Comparison of ENCODE assay signal across 9 mouse cellular contexts in the genomic region with DNA sequence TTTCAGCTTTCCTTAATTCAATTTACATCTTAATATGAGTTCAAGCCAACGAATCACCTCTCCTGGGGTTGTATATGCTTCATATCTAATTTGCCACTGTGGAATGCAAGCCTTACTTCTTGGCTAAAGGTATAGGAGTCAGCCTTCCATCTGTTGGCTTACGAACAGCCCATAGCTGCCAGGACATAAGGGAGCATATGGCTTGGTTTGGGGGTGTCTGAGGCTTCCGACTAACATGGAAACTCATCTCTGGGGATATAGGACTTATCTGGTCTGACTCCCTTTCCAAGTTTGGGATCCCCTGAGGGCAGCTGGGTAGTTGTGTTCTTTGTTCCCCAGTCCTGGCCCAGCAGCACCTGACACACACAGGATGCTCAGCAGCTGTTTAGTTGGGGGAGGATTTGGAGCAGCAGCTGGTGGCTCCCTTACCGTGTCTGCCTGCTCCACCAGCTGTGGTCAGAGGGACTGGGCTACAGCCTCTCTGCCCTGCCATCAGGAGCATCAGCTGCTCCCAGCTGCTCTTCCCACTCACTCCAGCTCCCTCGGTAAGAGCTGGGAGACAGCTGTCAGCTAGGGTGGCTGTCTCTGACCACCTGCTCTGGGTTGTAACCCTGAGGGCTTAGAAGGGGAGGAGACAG. TPM values are rescaled to one million over a fixed set of nuclear protein-coding genes. Genes with fewer than 3 reads are reported as not detected.
DNase-seq lines count a peak whose midpoint lies in the region; ATAC-seq lines count a peak whose summit lies in the region.
"Had no signal": no experiment of that assay in that cellular context is flagged by ENCODE, and none has a peak within 500 bp of the region (broad histone marks: within the 10 kb centered on the region; RNA-seq: fewer than 3 reads in every experiment).

No protein-coding gene starts in this region.

- no peaks in the 10 kb centered on the region for H3K9me3 ChIP-seq in forebrain, embryonic 14.5 days (replicated peaks; ENCODE audit: control insufficient read depth, low read length)
- no peaks in the 10 kb centered on the region for H3K9me3 ChIP-seq in limb, embryonic 15.5 days

- H3K4me3 ChIP-seq in forebrain, embryonic 14.5 days (ENCODE audit: low read depth, low read length), result no peak overlapping the region
- H3K4me3 ChIP-seq in limb, embryonic 15.5 days, result no peak overlapping the region
- H3K4me3 ChIP-seq: gastrocnemius, adult 2 months had no signal

- H3K36me3 ChIP-seq in forebrain, embryonic 14.5 days (ENCODE audit: control insufficient read depth, insufficient read depth, low read length), result no peaks in the 10 kb centered on the region
- peaks cover 3% of the 10 kb centered on the region; the same call in 1 of the 2 replicates for H3K36me3 ChIP-seq in limb, embryonic 15.5 days

- 63% methylated on average over 5 of the region's 5 CpGs for WGBS in forebrain, embryonic 14.5 days
- WGBS in limb, embryonic 15.5 days, result 46% methylated on average over 5 of the region's 5 CpGs

- H3K27me3 ChIP-seq in forebrain, embryonic 14.5 days (replicated peaks; ENCODE audit: control insufficient read depth, insufficient read depth, low read length), result no peaks in the 10 kb centered on the region
- no peaks in the 10 kb centered on the region for H3K27me3 ChIP-seq in limb, embryonic 15.5 days

- peak; percentile 98 for DNase-seq in heart, adult 11 months
- DNase-seq in heart, postnatal 36 days, result no peak
- peak; percentile 15 for DNase-seq in 3T3-L1 (ENCODE audit: low read depth, low spot score)
- peak; percentile 56 for DNase-seq in forebrain, embryonic 14.5 days (ENCODE audit: low spot score)
- no peak for DNase-seq in urinary bladder, postnatal 36 days (ENCODE audit: low spot score in 2 of 2)
- no peak for DNase-seq in ovary, adult 18-20 months (ENCODE audit: low spot score)
- no peak for DNase-seq in kidney, postnatal 36 days
- DNase-seq: gastrocnemius, adult 2 months had no signal

- H3K4me2 ChIP-seq in forebrain, embryonic 14.5 days (ENCODE audit: low read length), result no peak overlapping the region
- H3K4me2 ChIP-seq in limb, embryonic 15.5 days, result no peak overlapping the region

- peak overlapping the region; percentile 46; the same call in 1 of the 2 replicates for H3K27ac ChIP-seq in forebrain, embryonic 14.5 days (ENCODE audit: low read depth, low read length)
- H3K27ac ChIP-seq in limb, embryonic 15.5 days, result no peak overlapping the region

- intact Hi-C loops in heart, postnatal 36 days (cut with DNase I), result no loop called here

- ATAC-seq in forebrain, embryonic 14.5 days, result peak; percentile 51
- peak; percentile 71 for ATAC-seq in limb, embryonic 15.5 days (ENCODE audit: insufficient number of reproducible peaks, low FRiP score, low TSS enrichment, low read depth)

- H3K4me1 ChIP-seq in forebrain, embryonic 14.5 days (ENCODE audit: control insufficient read depth, insufficient read depth, low read length), result peaks cover 8% of the 10 kb centered on the region; the same call in 1 of the 2 replicates
- H3K4me1 ChIP-seq in limb, embryonic 15.5 days, result peaks cover 39% of the 10 kb centered on the region

- no peak overlapping the region for H3K9ac ChIP-seq in forebrain, embryonic 14.5 days (ENCODE audit: low read length)
- H3K9ac ChIP-seq in limb, embryonic 15.5 days, result no peak overlapping the region

RNA-seq across cellular contexts. Expression of gene Olfml2b, which starts 11.1 kb away (rescaled TPM):
- total RNA-seq in heart, postnatal 36 days (2021), result 10 to 100 TPM in 1 of 2 experiments, 1 to 10 TPM in 1; 6.7 to 12.0 TPM
- 9.7 and 10.7 TPM in 2 replicates for polyA plus RNA-seq in forebrain, embryonic 14.5 days (2014; fragmentation: Nextera tagmentation; extraction: Ambion mirVana)
- polyA plus RNA-seq in limb, embryonic 15.5 days (2015; fragmentation: Nextera tagmentation; extraction: Ambion mirVana), result 52.5 and 69.4 TPM in 2 replicates

Comparison
In these comparisons a context has a peak if more than half of its experiments do, and no peak if none do; other contexts are left out.
1. DNase-seq: peak in heart, adult 11 months (single experiment), 3T3-L1 (single experiment) and forebrain, embryonic 14.5 days (single experiment); none in heart, postnatal 36 days (0 of 2), urinary bladder, postnatal 36 days (0 of 2), ovary, adult 18-20 months (single experiment) and kidney, postnatal 36 days (0 of 2).